Mouse (Mus musculus) G1E (cell line): ENCODE measurements around the gene Csf1.

Experiments
- CTCF ChIP-seq: IDR thresholded peaks from 2 replicates; pipeline ENCODE4 v1.5.1; 2012; ENCODE audit warnings: low read depth, low read length, inconsistent platforms, mixed read lengths
- GATA1 ChIP-seq: IDR thresholded peaks from 2 replicates; pipeline ENCODE4 v1.6.1; 2012; ENCODE audit warnings: borderline replicate concordance, low read length, inconsistent platforms, mixed read lengths

DNA sequence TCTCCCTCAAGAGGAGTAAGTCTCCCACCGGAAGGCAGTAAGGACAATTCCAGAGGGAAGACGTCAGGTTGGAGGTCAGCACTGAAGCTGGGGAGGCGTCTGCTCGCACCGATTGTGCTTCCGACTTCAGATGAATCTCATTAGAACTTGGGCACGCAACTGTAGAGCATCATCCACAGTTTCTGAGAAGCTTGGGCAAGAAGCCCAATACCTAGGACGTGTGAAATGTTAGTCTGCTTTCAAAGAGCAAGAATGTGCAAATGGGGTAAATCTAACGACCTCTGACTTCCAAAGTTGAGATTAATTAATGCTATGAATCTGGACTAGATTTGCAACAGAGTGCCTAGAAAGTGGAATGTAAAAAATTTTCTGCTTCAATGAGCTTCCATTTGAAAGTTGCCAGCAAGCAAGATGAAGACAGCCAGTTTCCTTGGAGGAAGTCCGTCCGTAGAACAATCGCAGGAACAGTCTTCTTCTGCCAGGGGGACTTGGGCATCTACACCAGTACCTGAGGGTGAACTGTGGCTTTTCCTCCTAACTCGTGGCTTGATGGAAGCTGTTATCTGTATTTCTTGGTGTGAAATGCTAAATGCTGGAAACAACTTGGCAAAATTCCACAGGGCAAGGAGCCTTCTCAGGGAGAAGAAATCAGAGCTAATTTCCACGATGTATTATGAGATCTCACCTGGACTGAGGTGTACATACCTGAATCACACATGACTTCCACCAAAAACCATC, 47.9 kb upstream of the Csf1 start:
- TF ChIP-seq GATA1 (no peak), CTCF (no peak)
